In the genomic region with DNA sequence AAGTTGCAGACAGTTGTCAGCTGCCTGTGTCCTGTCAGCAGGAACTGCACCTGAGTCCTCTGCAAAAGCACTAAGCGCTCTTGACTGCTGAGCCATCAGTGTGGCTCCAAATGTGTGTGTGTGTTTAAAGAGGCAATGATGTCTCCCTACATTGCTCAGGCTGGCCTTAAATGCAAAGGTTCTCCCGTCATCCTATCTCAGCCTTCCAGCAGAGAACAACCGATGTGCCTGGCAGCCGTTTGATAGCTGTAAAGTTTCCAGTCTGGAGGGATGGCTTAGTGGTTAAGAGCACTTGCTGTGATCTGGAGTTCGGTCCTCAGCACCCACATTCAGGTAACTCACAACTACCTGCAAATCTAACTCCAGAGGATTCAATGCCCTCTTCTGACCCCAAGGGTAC, we compare ENCODE assay signal across 20 mouse cellular contexts.
"Had no signal": no experiment of that assay in that cellular context is flagged by ENCODE, and none has a peak within 500 bp of the region (broad histone marks: within the 10 kb centered on the region; RNA-seq: fewer than 3 reads in every experiment).

No protein-coding gene starts in this region.

- H3K27ac ChIP-seq: liver, embryonic 15.5 days; midbrain, embryonic 10.5 days; midbrain, embryonic 12.5 days; neural tube, embryonic 13.5 days; neural tube, embryonic 15.5 days had no signal

- DNase-seq: lung, adult 18-20 months; lung, embryonic 14.5 days; lung, postnatal 10 days; lung, postnatal 4 days; midbrain, embryonic 14.5 days; retina, postnatal 1 day; right cerebral cortex, adult 18-20 months; right cerebral cortex, postnatal 25 days; right cerebral cortex, postnatal 4 days; spleen, adult 18-20 months; thymus, adult 18-20 months; thymus, postnatal 25 days; thymus, postnatal 4 days had no signal

- H3K9ac ChIP-seq: liver, embryonic 15.5 days; lung, embryonic 14.5 days; midbrain, embryonic 12.5 days; neural tube, embryonic 13.5 days; neural tube, embryonic 15.5 days had no signal

- H3K4me2 ChIP-seq: liver, embryonic 15.5 days; lung, embryonic 14.5 days; midbrain, embryonic 12.5 days; neural tube, embryonic 13.5 days; neural tube, embryonic 15.5 days had no signal

- H3K4me1 ChIP-seq: neural tube, embryonic 13.5 days had no signal

- H3K9me3 ChIP-seq: liver, embryonic 15.5 days; midbrain, embryonic 10.5 days; midbrain, embryonic 12.5 days; neural tube, embryonic 13.5 days; neural tube, embryonic 15.5 days had no signal

- H3K4me3 ChIP-seq: liver, embryonic 15.5 days; midbrain, embryonic 10.5 days; midbrain, embryonic 12.5 days; myocyte; neural tube, embryonic 13.5 days; neural tube, embryonic 15.5 days had no signal

- H3K36me3 ChIP-seq: liver, embryonic 15.5 days; midbrain, embryonic 10.5 days; midbrain, embryonic 12.5 days; neural tube, embryonic 13.5 days; neural tube, embryonic 15.5 days had no signal

- H3K27me3 ChIP-seq: liver, embryonic 15.5 days; midbrain, embryonic 12.5 days; neural tube, embryonic 13.5 days; neural tube, embryonic 15.5 days had no signal

- ATAC-seq: midbrain, embryonic 16.5 days had no signal
